Mouse (Mus musculus) adrenal gland, adult 8-10 months (tissue): ENCODE data around the gene Armcx6. TPM values are rescaled to one million over a fixed set of nuclear protein-coding genes. Genes with fewer than 3 reads are reported as not detected.
"Not testable (repeated sequence)": the region's sequence is repeated elsewhere in the genome, so short reads cannot be mapped to it uniquely, and the experiment has no call there.

ENCODE experiments used
- DNase-seq: peaks from one replicate; pipeline ENCODE4 v3.0.0; 2022
- microRNA-seq, 2 experiments: library from miRNA; unstranded; fragments of <30 nt; microRNA quantifications; one replicate each; pipeline ENCODE4 v1.2.0; 2022
- total RNA-seq, 4 experiments: library from RNA; stranded (reverse); gene quantifications; 2 replicates each; pipeline ENCODE4 v1.2.4; 2022

Gene Armcx6
- total RNA-seq = 10 to 100 TPM in 2 of 4 experiments, 1 to 10 TPM in 2; 6.5 to 22.8 (median 13.3) TPM

- DNase-seq = peak; percentile 58
Measured at GRCm38 (mm10) chrX:134750764-134751592, at the start of gene Armcx6. Gene Armcx6 (minus strand): TSS chrX:134751417.

GRCm38 (mm10) chrX:134787728-134788127 lies 36.5 kb upstream of the Armcx6 start:
- no peak for DNase-seq

GRCm38 (mm10) chrX:134763428-134764198 lies 12.4 kb upstream of the Armcx6 start:
- not testable (repeated sequence) for DNase-seq

- DNase-seq = no peak
Measured at GRCm38 (mm10) chrX:134757293-134757995, 6.2 kb upstream of the Armcx6 start.

GRCm38 (mm10) chrX:134756434-134757292 lies 5.4 kb upstream of the Armcx6 start, which contains the start of gene Armcx3:
Gene Armcx3 (plus strand): TSS chrX:134756595.
- DNase-seq = peak; percentile 65

- DNase-seq = no peak
Measured at GRCm38 (mm10) chrX:134752584-134752983, 1.4 kb upstream of the Armcx6 start.

GRCm38 (mm10) chrX:134751910-134752309 lies 693 bp upstream of the Armcx6 start:
- DNase-seq = no peak

- DNase-seq = no peak
Measured at GRCm38 (mm10) chrX:134746459-134746858, 4.8 kb downstream of the Armcx6 start.

GRCm38 (mm10) chrX:134741862-134742261 lies 9.4 kb downstream of the Armcx6 start:
- no peak for DNase-seq

- DNase-seq = no peak
Measured at GRCm38 (mm10) chrX:134739160-134739559, 12.1 kb downstream of the Armcx6 start.

GRCm38 (mm10) chrX:134737796-134738195 lies 13.4 kb downstream of the Armcx6 start:
- no peak for DNase-seq

- DNase-seq = no peak
Measured at GRCm38 (mm10) chrX:134729778-134730177, 21.4 kb downstream of the Armcx6 start.

GRCm38 (mm10) chrX:134723762-134724161 lies 27.5 kb downstream of the Armcx6 start:
- not testable (repeated sequence) for DNase-seq

- DNase-seq = peak; percentile 30
Measured at GRCm38 (mm10) chrX:134718524-134718923, 32.7 kb downstream of the Armcx6 start.

- DNase-seq = peak; percentile 52
Measured at GRCm38 (mm10) chrX:134717752-134718308, 33.4 kb downstream of the Armcx6 start, which contains the start of gene Armcx1. Gene Armcx1 (plus strand): TSS chrX:134717963.

GRCm38 (mm10) chrX:134716863-134717262 lies 34.4 kb downstream of the Armcx6 start:
- no peak for DNase-seq

Small RNA genes lying within 50 kb of the gene (microRNA-seq; reads per million reads assigned to microRNA genes)
- gene Mir7093 = 0.17 to 0.18 reads per million in 2 experiments

Other genes starting within 250 kb of the Armcx6 start
- 10 to 100 TPM; 21.2 to 35.3 (median 30.4) TPM for gene Timm8a1, start 209.6 kb downstream of the Armcx6 start, total RNA-seq
- gene Btk, start 167.8 kb downstream of the Armcx6 start, total RNA-seq = 1 to 10 TPM; 1.5 to 3.4 (median 1.8) TPM
- 100 to 1,000 TPM; 153 to 265 (median 202) TPM for gene Rpl36a, start 165.8 kb downstream of the Armcx6 start, total RNA-seq
- 10 to 100 TPM; 13.5 to 20.7 (median 14.0) TPM for gene Gla, start 150.3 kb downstream of the Armcx6 start, total RNA-seq
- gene Hnrnph2, start 150.2 kb downstream of the Armcx6 start, total RNA-seq = 100 to 1,000 TPM in 3 of 4 experiments, 10 to 100 TPM in 1; 97.9 to 112 (median 105) TPM
- 10 to 100 TPM in 2 of 4 experiments, 1 to 10 TPM in 2; 9.2 to 13.7 (median 10.2) TPM for gene Armcx4, start 64.9 kb downstream of the Armcx6 start, total RNA-seq
- 10 to 100 TPM; 17.2 to 33.8 (median 26.0) TPM for gene Armcx1, start 33.5 kb downstream of the Armcx6 start, total RNA-seq
- gene Armcx3, start 5.2 kb upstream of the Armcx6 start, total RNA-seq = 10 to 100 TPM; 38.0 to 63.9 (median 49.2) TPM
- gene Armcx2, start 57.8 kb upstream of the Armcx6 start, total RNA-seq = 10 to 100 TPM; 33.8 to 79.3 (median 51.0) TPM
- gene Nxf2, start 213.3 kb upstream of the Armcx6 start, total RNA-seq = under 1 TPM in 2 of 4 experiments, not detected in 2; 0.11 to 0.25 TPM